Mouse (Mus musculus): ENCODE measurements at regions not wholly inside any gene's neighbourhood (a gene's known extent, or its start where the extent isn't known, plus 50 kb on each side); places are given as distances from the start of the nearest gene placed in this dataset.

GRCm38 (mm10) chr2:95715355-95715754 lies 602.6 kb upstream of the Lrrc4c start:
- H3K36me3 ChIP-seq (ENCODE audit: control insufficient read depth, insufficient read depth) = no peaks in the 10 kb centered on the region
- no peak overlapping the region for H3K9ac ChIP-seq (ENCODE audit: low read depth, low read length)
- H3K4me1 ChIP-seq (replicated peaks; ENCODE audit: control insufficient read depth, insufficient read depth, low read length) = no peaks in the 10 kb centered on the region
- no peak for TF ChIP-seq CTCF (IDR thresholded peaks at IDR 0.05; ENCODE audit: low read depth)
- H3K9me3 ChIP-seq (ENCODE audit: control insufficient read depth) = no peaks in the 10 kb centered on the region
- H3K4me3 ChIP-seq (ENCODE audit: low read depth, low read length) = no peak overlapping the region
- no peaks in the 10 kb centered on the region for H3K27me3 ChIP-seq (replicated peaks; ENCODE audit: control insufficient read depth, insufficient read depth, low read length)
- ATAC-seq = no peak
- H3K27ac ChIP-seq (ENCODE audit: low read depth, low read length) = no peak overlapping the region
- H3K4me2 ChIP-seq (replicated peaks; ENCODE audit: low read depth) = no peak overlapping the region
- 82% methylated on average over 2 of the region's 2 CpGs for WGBS

Data from intestine, postnatal 0 days (tissue).